Mouse (Mus musculus) small intestine, adult 2 months (tissue): ENCODE measurements around the gene Ivns1abp.

ENCODE experiments used
- CTCF ChIP-seq: fragments of 200-500 bp; IDR thresholded peaks from 2 replicates; pipeline ENCODE4 v1.5.1; 2012; ENCODE audit warnings: low read depth, mild to moderate bottlenecking, control low read depth, inconsistent platforms, low read length, moderate library complexity, mixed read lengths; ENCODE audit not compliant: insufficient replicate concordance, insufficient read length; ENCODE audit errors: extremely low read depth
- POLR2A ChIP-seq: fragments of 200-500 bp; IDR thresholded peaks from 2 replicates; pipeline ENCODE4 v1.6.1; 2012; ENCODE audit warnings: low read depth, mild to moderate bottlenecking, control low read depth, inconsistent platforms, low read length, moderate library complexity

DNA sequence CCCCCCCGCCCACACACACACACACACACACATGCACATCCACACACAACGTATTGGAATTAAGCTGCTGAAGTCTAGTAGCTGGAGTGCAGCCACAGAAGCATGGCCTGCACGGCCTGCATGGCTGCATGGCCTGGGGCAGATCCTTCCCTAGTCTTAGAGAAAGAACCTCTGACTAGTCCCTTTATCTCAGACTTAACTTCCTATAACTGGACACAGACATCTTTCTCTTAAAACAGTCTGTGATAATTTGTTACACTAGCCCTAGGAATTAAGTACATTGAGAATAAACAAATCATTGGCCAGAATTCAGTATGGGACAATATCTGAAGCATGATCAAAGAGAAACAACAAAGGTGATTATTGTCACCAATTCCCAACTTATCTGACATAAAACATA is 2.0 kb upstream of the Ivns1abp start:
- TF ChIP-seq CTCF (no peak), POLR2A (no peak)
